Mouse (Mus musculus) mature B cell (primary cell): ENCODE results near the gene Dcst2.

Experiments used
- in situ Hi-C: fragments of 300-500 bp; cut with MboI; formaldehyde crosslinking; loops from 2 replicates; pipeline ENCODE4 v1.14.3; 2019

Dcst2 gene

DNA sequence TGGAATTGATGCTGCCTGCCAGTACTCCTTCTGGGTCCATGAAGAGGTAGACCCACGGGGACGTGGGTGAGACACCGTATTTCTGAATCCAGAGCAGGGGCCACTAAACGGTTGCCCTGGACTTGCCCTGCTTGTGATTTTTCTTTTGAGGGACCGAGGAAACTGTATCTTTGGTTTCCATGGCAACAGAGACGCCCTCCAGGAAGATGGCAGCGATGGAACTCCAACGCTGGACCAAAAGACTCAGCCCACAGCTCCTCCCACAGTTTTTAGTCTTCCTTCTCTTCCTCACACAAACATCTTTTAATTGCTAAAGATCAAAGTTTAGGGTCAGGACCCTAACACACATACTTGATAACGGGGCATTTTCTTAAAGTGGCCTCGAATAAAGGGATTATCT lies 29.8 kb upstream of the Dcst2 start:
- in situ Hi-C loops, result no loop called here

DNA sequence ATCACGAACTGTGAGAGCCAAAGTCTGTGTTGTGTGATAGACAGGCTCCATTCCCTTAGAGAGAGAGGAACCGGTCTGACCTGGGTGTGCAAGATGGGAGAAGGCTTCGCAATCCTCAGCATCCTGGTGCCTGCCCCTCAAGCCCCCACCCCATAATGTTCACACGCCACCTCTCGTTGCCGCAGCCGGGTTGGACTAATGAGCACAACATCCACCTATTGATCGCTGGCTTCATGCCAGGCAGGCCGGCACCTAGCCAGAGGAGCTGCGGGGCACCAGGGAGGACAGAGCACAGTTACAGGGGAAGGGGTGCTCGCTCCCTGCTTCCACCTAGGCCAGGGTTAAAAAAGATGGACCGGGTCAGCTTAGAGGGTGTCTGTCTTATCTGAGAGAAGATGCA lies 29.3 kb upstream of the Dcst2 start:
- in situ Hi-C loops, result no loop called here

DNA sequence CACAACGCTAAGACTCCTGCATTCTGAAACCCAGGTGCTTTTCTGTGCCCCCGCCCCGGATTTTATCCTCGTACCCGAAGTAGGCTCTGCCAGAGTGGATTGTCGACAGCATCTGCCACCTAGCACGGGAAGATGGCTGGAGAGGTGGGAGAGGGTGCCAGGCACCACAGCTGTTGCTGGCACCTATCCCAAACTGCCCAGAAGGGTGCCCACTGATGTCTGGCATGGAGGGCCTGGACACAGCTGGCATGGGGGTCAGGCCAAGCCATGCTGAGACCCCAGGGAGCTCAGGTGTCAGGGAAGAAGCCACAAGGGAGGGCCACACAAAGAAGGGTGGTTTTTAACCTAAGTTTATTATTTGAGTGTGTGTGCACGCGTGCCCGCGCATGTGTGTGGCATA lies 28.7 kb upstream of the Dcst2 start:
- in situ Hi-C loops, result no loop called here

DNA sequence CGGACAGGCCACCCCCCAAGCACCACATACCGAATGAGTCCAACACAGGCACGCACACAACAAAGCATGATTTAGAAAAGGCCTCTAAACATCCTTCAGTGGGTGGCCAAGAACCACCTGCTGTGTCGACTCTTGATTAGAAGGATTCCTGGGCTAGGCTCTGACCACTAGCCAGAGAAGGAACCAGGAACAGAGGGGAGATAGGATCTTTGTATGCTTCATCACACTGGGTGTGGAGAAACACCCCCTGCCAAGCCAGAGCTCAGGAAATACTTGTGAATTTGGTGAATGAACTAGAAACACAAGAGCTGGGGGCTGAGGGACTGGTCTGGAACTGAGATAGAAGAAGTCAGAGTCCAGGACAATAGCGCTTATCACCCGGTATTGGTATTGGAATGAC lies 25.2 kb upstream of the Dcst2 start:
- in situ Hi-C loops, result no loop called here

DNA sequence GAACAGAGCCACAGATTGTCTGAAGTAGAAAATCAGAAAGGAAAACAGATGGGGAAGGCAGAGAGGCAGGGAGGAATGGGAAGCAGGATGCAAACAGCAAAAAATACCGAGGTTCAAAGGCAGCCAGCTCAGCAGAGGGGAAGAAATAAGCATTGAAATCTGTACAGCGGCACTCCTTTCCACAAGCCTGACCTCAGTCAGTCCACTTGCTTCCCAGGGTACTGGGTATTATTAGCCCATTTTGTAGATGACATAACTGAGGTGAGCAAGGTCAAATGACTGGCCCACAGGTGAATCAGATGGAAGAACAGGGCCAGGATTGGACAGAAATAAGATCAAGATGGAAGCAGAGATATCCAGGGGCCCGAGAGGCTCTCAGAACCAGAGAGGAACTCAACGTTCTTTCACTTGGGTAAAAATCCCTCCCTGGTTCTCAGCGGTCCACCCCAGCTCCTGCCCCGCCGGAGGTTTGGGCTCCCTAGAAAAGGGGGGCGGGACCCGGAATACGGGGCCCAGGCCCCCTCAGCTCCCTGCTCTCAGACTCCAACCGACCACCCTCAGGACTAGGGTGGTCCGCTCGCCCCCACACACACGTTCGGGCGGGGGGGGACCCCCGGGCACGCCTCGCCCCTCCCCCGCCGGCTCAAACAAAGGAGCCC lies 24.6 kb upstream of the Dcst2 start:
- in situ Hi-C loops, result no loop called here

DNA sequence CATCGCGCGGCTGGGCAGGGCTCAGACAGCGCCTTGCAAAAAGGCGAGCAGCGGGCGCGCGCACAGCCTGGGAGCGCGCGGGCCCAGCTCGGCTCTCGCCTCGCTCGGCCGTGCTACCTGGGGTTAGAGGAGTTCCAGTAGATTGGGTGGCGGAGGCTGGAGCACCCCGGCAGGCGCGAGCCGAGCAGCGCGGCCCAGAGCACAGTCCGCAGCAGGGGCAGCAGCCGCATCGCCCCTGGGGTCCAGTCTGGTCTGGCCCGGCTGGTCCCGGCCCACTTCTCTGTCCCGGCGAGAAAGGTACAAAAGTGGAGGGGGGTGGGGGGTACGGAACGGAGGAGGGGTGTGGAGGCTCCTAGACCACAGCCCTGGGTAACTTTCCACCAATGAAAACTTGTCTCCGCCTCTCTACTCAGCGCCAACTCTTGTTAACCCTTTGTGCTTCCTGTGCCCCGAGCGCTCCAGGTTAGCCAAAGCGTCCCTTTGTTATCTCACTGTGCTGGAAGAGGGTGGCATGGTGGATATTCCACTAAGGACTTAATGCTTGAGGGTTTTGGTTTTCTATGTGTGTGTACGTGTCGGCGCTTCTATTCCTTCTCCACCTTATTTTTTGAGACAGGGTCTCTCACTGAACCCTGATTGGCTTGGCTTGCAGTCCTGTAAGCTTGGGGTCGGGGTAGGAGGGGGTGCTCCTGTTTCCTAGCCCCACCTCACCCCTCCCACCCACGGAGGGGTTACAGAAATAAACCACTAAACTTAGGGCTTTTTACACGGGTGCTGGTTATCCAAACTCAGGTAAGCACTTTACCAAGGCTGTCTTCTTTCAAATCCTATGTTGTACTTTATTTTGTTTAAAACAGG lies 23.8 kb upstream of the Dcst2 start, which contains the start of gene Efna4:
Gene Efna4 (minus strand): TSS at position 308 of the 858 bp plus-strand sequence.
- in situ Hi-C loops, result no loop called here

DNA sequence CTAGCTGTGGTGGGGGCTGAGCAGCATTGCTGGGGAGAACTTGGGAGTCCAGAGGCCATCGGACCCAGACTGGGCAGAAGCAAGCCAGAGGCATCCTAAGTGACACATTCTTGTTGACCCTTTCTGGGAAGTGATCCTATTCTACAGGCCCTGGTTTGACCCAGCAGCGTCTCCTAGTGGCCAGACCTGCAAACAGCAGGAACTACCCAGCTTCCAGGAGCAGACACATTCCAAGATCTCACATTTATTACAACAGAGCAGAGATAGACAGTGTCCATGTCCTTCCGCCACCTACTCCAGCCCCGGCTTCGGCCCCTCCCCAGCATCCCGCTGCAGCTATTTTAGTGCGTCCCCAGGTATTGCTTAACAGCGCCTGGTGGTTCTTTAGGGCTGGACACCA lies 22.4 kb upstream of the Dcst2 start:
- in situ Hi-C loops, result no loop called here

DNA sequence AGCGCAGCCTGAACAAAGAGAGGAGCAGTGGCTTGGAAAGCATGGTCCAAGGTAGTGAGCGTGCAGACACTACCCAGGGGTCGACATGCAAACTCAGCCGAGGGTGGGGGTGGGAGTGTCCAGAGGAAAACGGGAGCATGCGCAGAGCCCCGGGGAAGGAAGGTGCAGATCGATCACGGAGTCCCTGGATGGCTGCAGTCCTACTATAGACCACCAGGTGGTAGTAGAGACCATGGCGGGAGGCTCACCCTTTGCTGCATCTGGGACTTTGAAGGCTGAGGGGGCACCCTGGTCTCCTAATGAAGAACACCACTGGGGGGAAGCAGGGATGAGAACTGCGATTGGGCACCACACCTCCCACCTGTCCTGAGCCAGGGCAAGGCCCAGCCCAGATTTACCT lies 21.3 kb upstream of the Dcst2 start:
- in situ Hi-C loops, result loop anchor here (10.0 kb wide), 1 partner anchor 144 kb away; no protein-coding TSS in a partner anchor

DNA sequence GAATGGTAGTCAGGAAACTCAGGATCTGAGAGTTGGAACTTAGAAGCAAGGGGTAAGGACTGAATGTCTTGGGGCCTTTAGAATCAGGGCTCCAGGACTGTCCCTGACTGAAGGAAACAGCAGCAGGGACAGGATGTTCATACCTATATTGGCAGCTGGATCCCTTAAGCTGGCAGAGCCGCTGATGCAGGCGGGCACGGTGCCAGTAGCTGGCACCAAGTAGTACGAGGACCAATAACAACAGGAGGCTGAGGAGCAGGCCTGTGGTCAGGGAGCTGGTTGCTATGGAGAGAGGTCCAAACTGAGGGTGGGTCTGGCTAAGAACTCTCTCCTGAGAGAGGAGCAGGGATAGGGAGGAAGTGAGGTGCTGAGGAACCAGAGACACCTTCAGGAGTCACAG lies 20.0 kb upstream of the Dcst2 start:
- in situ Hi-C loops, result loop anchor here (10.0 kb wide), 1 partner anchor 143 kb away; no protein-coding TSS in a partner anchor

DNA sequence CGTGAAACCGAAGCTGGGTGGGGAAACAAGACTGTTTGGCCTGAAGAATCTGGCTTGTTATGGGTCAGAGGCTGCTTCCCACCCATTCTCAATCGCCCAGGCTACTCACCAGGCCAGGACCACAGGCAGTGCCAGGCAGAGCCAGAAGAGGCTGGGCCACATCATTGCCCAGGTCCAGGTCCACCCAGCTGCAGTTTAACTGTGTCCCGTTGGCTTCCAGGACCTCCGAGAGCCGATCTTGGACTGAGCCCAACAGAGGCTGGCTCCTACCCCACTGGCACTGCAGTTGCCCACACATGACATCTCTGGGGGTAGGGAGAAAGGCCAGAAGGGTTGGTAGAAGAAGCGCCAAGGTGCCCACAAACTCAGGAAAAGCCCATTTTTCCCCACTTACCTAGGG lies 18.5 kb upstream of the Dcst2 start:
- in situ Hi-C loops, result loop anchor here (10.0 kb wide), 1 partner anchor 142 kb away; no protein-coding TSS in a partner anchor

DNA sequence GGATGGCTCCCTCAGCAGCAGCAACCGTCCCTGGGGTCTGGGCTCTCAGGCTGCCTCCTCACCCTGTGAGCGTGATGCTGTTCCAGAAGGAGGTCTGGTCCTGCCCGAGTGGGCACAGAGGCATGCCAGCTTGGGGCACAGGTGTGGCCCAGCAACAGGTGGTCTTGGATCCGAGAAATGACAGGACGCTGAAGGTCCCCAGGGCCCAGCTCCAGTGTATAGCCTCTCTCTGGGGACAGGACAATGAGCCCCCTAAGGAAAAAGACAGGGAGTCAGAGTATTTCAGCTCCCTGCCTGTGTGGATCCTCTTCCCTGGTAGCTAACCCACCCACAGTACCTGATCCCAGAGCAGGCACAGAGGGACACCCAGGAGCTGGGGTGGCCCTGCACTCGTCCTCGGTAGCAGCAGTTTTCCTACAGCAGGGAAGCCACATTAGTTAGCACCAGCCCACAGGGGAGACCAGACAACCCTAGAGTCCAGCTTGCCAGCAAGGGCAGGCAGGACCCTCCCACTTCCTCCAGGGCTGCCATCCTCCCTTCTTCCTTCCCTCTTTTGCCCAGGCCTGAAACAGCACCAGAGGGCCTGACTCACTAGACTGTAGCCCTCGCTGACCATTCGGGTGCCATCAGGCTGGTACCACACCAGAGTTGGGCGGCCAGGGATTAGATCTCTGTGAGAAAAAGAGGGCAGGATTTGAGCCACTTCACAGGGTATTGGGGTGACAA lies 14.8 kb upstream of the Dcst2 start:
- in situ Hi-C loops, result loop anchor here (10.0 kb wide), 1 partner anchor 138 kb away; no protein-coding TSS in a partner anchor

DNA sequence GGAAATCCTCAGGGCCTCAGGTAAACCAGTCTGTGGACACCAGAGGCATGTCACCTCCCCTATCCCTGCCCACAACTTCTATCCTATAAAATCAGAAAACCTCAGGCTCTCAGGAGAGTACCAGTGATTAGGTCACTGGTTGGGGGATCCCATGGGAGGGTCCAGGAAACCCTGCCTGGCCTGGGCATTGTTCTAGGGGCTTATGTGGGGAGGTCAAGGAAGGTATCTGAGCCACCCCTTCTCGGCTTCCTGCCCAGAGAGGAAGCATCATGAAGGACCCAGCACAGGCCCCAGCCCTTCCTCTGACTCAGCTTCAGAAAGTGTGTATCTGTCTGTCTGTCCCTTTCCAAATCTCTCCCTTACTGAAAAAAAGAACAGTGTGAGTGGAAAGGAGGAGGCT lies 13.9 kb upstream of the Dcst2 start:
- in situ Hi-C loops, result loop anchor here (10.0 kb wide), 1 partner anchor 137 kb away; no protein-coding TSS in a partner anchor

DNA sequence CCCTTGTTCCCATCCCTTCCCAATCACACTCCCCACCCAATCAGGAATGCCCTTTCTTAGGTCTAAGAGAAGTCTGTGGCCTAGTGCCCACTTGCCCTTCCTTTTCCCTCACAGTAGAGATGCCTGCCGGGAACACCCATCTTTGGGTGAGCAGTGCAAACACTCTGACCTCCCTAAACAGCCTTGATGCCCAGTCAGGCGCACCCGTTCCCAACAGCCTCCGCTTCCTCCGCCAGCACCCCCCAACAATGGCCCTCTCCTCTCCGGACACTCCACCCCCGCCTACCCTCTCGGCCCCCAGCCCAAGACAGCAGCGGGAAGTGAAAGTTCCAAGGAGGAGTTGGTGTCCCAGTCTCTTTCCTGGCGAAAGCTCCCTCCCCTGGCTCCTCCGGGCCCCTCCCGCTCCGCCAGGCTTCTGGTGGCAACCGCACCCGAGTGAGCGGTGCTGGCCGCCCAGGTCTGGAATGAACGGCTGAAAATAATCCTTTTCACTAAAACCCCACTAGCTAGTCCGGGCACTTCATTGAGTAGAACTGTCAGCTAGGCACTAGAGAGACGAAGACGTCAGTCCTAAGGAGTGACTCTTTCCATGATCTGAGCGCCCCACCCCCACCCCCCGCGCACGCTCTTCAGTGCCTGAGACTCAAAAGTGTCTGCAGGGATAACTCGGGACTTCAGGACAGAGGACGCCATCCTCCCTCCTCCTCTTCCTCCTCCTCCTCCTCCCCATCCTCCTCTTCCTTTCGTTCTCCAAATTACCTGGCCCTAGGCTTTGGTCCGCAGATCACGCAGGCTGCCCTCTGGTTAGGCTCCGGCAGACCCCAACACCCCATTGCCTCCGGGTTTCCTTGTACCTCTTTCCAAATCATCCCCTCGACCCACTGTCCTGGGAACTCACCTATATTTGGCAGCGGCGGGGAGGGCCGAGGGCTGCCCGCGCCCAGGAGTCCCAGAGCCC lies 12.6 kb upstream of the Dcst2 start:
- in situ Hi-C loops, result loop anchor here (10.0 kb wide), 1 partner anchor 136 kb away; no protein-coding TSS in a partner anchor

DNA sequence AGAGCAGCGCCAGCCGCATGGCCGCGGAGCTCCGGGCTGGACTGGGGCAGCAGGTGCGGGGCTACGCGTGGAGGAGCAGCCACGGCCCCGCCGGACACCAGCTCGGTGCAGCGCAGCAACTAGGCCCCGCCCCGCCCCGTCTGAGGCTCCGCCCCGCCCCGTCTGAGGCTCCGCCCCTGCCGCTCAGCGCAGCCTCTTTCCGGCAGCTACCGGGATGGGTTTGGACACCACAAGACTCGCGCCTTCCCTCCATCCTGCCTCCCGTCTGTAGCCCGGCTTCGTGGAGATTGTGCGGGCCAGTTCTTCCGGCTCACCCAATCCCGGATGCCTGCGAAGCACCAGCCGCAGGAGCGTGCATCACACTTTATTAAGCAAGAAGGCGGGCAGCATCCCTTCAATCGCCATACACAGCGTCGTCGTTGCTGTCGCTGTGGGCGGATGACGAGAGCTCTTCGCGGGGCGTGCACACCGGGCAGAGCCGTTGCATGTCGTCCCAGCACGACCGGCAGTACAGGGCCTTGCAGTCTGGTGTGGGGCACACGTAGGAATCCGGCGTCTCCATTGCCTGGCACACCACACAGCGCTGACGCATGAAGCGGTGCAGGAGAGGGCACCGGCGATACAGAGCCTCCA lies 11.8 kb upstream of the Dcst2 start, which contains the start of gene Adam15:
Gene Adam15 (minus strand): TSS at position 128 of the 633 bp plus-strand sequence.
- in situ Hi-C loops, result loop anchor here (10.0 kb wide), 1 partner anchor 135 kb away; no protein-coding TSS in a partner anchor

DNA sequence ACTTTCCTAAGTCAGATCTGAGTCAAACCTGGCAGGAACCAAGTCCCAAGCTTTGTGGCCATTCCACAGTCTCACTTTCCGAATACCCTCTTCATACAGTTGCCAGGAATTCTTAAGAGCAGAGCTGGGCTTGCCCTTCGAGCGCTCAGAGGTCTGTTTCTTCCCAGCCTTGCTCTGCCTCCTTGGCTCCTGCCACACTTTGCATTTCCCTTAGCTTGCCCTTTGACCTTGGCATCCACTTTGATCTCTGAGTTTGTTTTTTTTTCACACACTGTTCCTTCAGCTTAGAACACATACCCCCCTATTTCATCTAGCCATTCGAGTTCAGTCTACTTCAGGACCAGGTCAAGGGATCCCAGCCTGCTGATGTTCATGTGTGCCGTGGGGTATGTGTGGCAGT lies 10.5 kb upstream of the Dcst2 start:
- in situ Hi-C loops, result no loop called here

DNA sequence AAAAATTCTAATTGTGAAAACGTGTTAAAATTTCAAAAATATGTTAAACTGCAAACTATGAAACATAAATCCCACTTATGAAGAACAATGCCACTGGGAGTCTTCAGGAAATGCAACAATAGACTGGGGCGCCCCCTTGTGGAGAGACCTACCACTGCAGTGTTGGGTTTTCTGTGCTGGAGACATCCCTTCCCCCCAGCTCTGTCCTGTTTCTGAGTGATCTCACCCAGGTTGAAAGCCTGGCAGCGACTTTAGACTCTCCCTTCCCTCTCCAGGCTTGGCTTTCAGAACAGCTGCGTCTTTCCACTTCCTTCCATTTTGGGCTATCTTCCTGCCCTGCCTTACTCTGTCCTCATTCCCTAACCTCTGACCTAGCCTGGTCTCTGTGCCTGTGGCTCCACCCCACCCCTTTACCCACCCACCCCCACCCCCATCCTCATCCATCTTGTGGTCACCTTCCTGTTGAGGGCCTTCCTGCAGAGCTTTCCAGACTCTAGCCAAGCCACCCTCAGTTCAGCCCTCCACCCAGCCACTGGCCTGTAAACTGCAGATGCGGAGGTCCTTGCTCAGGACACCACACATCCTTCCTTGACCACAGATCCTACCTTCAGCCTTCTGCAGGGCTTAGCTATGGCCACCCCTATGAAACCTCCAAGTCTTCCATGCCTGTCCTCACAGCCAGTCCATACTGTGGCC lies 6.8 kb upstream of the Dcst2 start:
- in situ Hi-C loops, result no loop called here

DNA sequence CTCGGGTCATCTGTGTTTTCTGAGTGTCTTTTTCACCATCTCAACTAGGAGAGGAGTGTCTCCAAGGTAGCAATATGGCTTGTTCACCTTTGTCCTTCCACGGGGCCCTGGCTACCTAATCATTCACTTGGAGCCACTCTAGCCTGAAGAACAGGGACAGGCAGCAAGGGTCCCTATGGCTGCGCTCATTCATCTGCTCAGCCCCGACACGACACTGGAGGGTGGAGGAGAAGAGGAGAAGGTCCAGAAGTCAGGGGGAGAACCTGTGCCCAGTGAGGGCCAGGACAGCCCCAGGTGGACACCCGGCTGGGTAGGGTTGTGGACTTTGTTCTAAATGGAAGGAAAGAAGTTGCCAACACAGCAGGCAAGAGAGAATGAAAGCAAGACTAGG lies 6.3 kb upstream of the Dcst2 start:
- in situ Hi-C loops, result no loop called here

DNA sequence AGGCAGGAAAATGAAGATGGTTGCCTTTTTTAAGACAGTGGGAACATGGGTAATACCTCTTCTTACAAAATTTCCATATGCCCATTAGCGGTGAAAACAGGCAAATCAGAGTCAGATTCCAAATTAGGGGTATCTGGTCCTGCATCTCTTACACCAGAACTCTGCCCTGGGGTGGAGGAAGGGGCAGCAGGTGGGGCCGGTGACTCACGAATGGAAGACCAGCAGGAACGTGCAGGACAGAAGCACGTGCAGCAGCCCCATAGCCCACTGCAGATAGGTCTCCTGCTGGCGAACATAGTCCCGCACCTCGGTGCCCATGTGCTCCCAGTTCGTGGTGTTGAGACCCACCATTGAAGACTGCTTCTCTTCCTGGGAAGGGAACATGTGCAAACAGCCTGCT lies 5.7 kb upstream of the Dcst2 start:
- in situ Hi-C loops, result no loop called here

DNA sequence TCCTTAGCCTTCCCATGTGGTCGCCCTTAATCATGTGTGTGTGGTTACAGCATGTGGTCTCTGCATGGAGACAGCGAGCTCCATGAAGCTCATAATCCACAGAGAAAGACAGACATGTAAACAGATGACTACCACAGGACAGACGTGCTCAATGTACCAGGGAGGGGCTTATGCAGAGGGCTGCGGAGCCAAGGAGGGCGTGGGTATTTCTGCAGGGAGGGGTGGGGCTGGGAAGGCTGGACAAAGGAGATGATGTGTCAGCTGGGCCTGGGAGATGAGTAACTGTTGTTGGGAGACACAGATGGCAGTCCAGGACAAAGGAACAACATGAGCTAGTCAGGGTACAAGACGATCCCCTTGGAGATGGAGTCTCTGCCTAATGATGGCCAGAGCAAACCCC lies 2.1 kb upstream of the Dcst2 start:
- in situ Hi-C loops, result no loop called here

DNA sequence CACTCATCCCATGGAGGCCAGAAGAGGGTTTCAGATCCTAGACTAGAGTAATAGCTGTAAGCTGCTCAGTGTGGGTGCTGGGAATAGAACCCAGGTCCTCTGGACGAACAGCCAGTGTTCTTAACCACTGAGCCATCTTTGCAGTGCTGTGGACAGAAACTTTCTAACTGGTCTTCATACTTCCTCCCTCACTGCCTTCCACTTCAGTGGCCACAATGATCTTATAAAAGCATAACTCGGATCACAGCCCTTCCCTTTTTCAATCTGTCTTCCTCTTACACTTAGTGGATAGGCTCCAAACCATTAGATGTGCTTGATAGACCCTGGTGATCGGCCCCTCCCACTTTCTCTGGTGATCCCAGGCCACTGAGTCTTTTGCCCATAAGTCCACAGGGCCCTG lies 1.5 kb upstream of the Dcst2 start:
- in situ Hi-C loops, result no loop called here
